Mouse (Mus musculus) left cerebral cortex, postnatal 4 days (tissue): ENCODE measurements around the gene Atp6v0a4. TPM values are rescaled to one million over a fixed set of nuclear protein-coding genes. Genes with fewer than 3 reads are reported as not detected.

Source experiments
- DNase-seq: peaks from one replicate; pipeline ENCODE4 v3.0.0-alpha.2; 2022
- intact Hi-C: fragments of 180-260 bp; cut with DNase I; formaldehyde crosslinking; loops from one replicate; pipeline ENCODE4 v1.15.1; 2025
- total RNA-seq, 2 experiments: library from RNA; stranded (reverse); gene quantifications; 2 replicates each; pipeline ENCODE4 v1.2.3; 2021

The Atp6v0a4 gene
- total RNA-seq, 2 experiments from 2014 or later = 3.0 to 3.2 TPM

GRCm38 (mm10) chr6:38083204-38083603 lies 41.2 kb downstream of the Atp6v0a4 start:
- intact Hi-C loops = no loop called here
- DNase-seq = no peak

GRCm38 (mm10) chr6:38081727-38082341 lies 42.6 kb downstream of the Atp6v0a4 start:
- intact Hi-C loops = no loop called here
- no peak for DNase-seq

- intact Hi-C loops = no loop called here
- DNase-seq = no peak
These were observed 44.0 kb downstream of the Atp6v0a4 start for GRCm38 (mm10) chr6:38080364-38080763.

DNA sequence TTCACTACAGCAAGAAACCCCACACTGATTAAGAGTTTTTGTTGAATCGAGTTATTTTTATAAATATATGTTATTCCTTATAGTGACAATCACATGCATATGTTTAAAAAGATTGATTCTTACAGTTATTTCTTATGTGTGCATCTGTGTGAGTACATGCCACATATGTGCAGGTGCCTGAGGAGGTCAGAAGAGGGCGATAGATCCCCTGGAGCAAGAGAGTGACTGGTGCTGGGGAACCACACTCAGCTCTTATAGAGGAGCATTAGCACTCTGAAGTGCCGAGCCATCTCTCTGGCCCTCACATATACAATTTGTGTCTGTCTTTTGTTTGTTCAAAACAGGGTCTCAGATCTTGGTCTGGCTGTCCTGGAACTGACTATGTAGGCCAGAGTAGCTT lies 50.8 kb downstream of the Atp6v0a4 start:
- no peak for DNase-seq
- intact Hi-C loops = no loop called here

GRCm38 (mm10) chr6:38072137-38072796 lies 52.1 kb downstream of the Atp6v0a4 start:
- intact Hi-C loops = no loop called here
- DNase-seq = no peak

DNA sequence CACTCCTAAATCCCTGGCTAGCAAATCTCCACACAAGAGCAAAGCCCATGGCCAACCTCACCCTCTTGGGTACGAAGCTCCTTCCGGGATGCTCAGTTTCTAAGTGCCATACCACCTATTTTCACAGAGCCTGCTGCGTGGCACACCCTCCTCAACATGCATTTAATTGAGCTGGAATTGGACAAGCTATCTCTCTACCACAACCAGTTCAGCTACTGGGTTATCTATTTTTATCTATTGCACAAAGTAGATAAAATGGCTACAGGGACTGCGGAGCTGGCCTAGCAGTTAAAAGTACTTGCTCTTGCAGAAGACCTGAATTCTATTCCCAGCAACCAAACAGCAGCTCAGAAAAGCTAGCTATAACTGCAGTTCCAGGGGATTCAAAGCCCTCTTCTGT lies 53.1 kb downstream of the Atp6v0a4 start:
- intact Hi-C loops = no loop called here
- DNase-seq = no peak

GRCm38 (mm10) chr6:38066215-38066614 lies 58.2 kb downstream of the Atp6v0a4 start:
- intact Hi-C loops = loop anchor here (5.0 to 10.0 kb wide), 3 partner anchors 471 to 714 kb away; no protein-coding TSS in a partner anchor
- peak; percentile 66 for DNase-seq

DNA sequence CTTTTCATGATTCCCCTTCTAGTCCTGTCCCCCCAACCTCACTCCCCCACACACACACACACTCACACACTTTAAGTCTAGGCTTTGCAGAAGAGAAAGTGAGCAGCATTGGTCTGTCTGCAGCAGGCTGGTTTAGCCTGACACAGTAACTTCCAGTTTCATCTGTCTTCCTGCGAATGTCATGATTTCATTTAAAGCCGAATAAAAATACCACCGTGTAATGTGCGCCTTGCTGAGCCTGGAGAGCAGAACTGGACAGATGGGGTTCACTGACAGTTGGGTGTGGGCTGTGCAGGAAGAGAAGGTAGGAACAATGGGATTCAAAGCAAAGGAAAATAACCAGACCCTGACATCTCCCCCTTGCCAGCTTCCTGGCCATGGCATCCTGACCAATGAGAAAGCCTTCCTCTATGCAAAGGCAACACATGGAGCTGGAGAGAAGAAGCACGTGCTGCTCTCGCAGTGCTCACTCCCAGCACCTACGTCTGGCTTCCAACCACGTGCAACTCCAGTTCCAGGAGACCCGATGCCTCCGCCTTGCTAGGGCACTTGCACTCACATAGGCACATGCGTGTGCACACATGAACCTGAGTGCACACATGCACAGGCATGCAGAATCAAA lies 58.8 kb downstream of the Atp6v0a4 start:
- peak; percentile 17 for DNase-seq
- intact Hi-C loops = loop anchor here (5.0 to 10.0 kb wide), 3 partner anchors 471 to 713 kb away; no protein-coding TSS in a partner anchor

DNA sequence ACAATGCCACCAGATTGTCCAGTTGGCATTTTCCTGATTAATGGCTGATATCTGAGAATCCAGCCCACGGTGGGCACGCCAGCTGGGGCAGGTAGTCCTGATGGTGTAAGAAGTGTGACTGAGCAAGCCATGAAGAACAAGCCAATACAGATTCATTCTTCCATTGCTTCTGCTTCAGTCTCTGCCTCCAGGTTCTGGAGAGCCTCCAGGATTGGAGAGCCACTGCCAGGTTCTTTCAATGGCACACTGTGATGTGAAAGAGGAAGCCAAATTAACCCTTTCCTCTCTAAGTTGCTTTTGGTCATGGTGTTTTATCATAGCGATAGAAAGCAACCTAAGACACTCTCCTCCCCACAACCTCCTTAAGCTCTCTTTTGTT lies 59.3 kb downstream of the Atp6v0a4 start:
- peak; percentile 88 for DNase-seq
- intact Hi-C loops = loop anchor here (5.0 to 10.0 kb wide), 3 partner anchors 470 to 713 kb away; no protein-coding TSS in a partner anchor

DNA sequence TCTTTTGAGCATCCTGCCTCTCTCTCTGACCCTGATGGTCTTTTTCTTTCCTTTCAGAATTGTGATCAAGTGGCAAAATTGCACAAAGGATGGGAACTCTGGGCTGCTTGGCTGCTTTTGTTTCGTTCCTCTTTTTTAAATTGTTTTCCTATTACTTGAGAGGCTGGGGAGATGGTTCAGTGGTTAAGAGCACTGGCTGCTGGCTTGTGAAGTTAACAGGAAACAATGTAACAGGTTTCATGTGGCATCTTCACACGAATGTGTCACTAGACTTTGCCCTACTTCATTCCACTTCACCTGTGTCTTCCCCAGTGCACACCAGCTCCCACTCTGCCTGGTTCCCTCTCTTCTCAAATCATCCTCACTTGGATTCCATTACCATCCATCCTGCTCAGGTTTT lies 59.8 kb downstream of the Atp6v0a4 start:
- intact Hi-C loops = loop anchor here (5.0 to 10.0 kb wide), 3 partner anchors 470 to 712 kb away; no protein-coding TSS in a partner anchor
- DNase-seq = no peak

GRCm38 (mm10) chr6:38058805-38059204 lies 65.6 kb downstream of the Atp6v0a4 start:
- intact Hi-C loops = no loop called here
- no peak for DNase-seq

DNA sequence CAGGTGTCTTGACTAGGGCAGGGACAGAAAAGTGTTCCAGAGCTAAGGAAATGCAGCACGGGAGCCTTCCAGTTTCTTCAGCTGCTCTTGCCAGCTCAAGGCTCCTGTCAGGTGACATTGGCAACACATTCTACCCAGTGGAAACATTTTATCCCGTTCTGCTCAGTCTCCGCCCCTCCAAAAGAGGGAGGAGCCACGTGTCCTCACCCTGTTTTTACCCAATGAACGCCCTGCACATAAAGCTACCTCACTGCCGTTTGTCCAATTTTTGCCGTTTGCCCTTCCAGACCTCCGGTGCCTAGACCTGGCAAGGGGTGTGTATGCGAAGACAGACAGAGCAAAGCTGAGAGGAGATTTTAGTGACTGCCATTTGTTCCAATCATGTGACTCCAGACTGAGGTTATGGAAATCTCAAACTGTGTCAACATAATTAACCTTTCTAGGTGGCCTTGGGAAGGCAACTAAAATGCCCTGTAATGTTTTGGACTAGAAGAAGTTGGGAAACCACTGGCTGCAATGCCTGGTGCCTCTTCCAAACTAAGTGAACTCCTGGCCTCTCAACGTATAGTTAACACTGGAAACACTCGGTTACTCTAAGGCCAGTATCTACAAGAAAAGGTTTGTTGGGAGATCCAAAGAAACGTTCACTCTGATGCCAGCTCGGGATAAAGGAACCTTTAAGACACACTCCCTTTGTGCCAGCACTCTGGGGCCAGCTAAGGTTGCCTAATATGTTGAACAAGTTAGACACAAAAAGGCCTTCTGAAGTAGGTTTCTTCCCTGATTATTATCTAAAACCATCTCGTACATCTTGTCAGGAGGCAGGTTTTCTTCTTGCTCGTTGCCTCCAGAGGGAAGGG lies 68.7 kb downstream of the Atp6v0a4 start:
- intact Hi-C loops = no loop called here

DNA sequence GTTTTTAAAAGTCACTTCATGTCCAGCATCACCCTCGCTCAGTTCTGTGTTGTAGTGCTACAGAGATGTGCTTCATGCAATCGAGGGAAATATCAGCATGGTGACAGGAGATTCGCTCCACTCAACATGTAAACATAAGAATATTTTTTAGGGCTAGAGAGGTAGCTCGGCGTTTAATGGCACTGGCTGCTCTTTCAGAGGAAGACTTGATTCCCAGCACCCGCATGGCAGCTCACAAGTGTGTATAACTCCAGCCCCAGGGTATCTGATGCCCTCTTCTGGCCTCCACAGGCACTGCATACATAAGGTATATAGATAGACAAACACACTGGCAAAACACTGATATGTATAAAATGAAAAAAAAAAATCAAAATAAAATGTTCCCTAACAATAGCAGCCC lies 74.8 kb downstream of the Atp6v0a4 start:
- intact Hi-C loops = no loop called here
- DNase-seq = no peak

More for the DNA sequence above, 68.7 kb downstream of the Atp6v0a4 start:
- DNase-seq = no peak

GRCm38 (mm10) chr6:38048800-38049561 lies 75.4 kb downstream of the Atp6v0a4 start:
- intact Hi-C loops = no loop called here
- DNase-seq = no peak

DNA sequence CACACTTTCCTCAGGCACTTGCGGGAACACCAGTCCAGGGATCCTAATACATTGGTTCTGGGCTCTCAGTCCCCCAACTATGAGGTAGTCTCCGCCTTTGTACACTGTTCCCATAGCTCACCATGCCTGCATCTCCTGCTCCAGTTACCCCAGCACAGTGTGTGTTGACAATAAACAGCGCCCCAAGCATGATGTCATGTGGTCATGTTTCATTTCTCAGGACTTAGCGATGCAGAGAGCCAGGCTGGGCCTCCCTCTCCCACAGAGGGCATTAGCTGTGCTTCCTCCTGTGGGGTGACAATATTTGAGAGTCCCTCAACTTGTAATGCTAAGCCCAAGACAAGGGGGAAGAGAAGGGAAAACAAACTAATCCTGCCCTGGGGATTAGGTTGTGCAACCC lies 76.4 kb downstream of the Atp6v0a4 start:
- DNase-seq = no peak
- intact Hi-C loops = no loop called here

DNA sequence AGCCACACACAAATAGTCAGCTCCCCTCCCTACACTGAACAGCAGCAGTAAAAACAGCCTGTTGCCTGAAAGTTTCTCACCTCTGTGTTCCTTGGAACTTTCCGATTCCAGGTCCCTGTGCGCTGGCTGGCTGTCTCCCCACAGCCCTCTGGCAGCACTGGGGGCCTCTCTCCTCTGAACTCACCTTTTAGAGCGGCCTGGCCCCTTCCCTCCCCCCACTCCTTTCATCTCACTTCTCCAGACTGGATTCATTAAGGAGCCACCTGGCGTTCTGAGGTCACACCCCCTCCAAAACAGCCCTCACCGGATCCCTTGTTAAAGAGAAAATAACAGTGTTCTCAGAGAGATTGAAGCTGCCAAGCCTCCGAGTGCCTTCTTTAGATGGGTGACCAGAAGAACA lies 77.5 kb downstream of the Atp6v0a4 start, which contains the start of gene Svopl:
Gene Svopl, minus strand, starts transcription at position 159 of the 400 bp plus-strand sequence.
- intact Hi-C loops = no loop called here
- DNase-seq = no peak

DNA sequence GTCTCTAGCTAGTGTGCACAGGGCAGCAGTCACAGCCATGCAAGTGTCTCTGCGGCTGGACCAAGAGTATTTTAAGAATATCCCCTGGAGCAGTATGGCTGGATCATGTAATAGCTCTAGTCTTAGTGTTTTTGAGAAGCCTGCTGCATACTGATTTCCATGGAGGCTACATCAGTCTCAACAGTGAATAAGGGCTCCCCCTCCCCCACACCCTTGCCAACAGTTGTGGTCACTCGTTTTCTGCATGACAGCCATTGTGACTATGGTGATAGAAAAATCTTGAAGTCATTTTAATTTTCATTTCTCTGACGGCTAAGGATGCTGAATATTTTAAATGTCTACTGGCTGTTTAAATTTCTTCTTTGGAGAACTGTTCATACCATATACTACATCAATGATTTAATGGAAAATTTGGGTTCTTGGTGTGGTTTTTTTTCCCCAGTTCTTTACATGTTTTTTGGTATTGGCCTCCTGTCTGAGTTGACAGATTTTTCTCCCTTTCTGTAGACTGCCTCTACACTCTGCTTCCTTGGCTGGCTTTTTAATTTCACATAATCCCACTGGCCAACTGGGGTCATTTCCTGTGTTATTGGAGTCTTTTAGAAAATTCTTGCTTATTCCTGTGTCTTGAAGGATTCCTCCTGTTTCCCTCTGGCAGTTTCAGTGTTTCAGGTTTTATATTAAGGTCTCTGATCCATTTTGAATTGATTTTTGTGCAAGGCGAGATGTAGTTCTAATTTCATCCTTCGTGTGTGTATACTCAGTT lies 91.4 kb downstream of the Atp6v0a4 start:
- DNase-seq = no peak
- intact Hi-C loops = no loop called here

DNA sequence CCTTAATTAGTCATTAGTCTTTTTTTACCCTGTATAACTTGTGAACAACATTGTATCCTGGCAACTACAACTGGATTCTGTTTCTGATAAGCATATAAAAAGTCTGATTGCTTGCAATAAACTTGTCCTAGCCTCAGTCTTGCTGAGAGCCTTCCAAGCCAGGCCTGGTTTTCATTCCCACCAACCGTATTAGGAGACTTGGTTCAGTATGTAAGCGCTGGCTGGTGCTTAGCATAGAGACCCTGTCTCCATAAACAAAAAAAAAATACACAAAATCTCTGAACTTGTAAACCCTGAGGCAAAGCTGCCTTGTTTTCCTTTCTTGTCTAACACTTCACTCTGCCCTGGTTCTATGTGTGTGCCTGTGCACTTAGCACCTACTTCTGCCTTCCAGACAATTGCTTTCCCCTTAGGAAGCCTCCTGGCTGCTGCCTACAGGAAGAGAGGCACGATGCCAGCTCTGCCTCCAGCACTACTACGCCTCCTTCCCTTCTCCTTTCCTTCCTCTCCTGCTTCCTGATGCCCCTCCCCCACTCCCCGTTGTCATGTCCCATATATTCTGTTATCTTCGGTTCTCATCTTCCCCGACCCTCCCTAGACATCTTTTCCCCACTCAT lies 92.4 kb downstream of the Atp6v0a4 start:
- intact Hi-C loops = no loop called here

DNA sequence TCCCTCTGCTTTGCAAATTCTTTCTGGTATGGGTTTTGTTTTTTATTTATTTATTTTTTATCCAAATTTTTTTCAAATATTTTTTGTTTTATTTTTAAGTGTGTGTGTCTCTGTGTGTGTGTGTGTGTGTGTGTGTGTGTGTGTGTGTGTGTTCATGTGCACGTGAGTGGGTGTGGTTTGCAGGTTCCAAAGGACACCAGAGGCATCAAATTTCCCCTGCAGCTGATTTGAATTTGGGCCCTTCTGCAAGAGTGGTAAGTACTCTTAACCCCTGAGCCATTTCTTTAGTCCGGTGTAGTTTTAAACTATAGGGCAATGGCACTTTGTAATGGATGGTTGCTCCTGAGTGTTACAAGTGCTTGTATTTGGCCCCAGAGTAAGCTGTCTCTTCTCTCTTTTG lies 96.2 kb downstream of the Atp6v0a4 start:
- intact Hi-C loops = no loop called here
- no peak for DNase-seq

More for the DNA sequence above, 92.4 kb downstream of the Atp6v0a4 start:
- no peak for DNase-seq
